Mouse (Mus musculus): ENCODE results near the gene Eps8l1. TPM values are rescaled to one million over a fixed set of nuclear protein-coding genes. Genes with fewer than 3 reads are reported as not detected.

The Eps8l1 gene
- total and polyA plus RNA-seq, 2 experiments from 2014 or later = 3.9 to 7.4 TPM

- Histone ChIP-seq H3K9me3 (ENCODE audit: low read length) (no peaks in the 10 kb centered on the region), H3K9ac (replicated peaks; ENCODE audit: low read length, poor library complexity, severe bottlenecking) (no peak overlapping the region), H3K27ac (ENCODE audit: low read depth, low read length) (no peak overlapping the region), H3K27me3 (ENCODE audit: insufficient read depth, low read length) (no peaks in the 10 kb centered on the region), H3K4me3 (ENCODE audit: low read depth, low read length) (no peak overlapping the region), H3K36me3 (ENCODE audit: insufficient read depth, low read length) (peaks cover 14% of the 10 kb centered on the region), H3K4me2 (ENCODE audit: low read depth, low read length, poor library complexity, severe bottlenecking) (no peak overlapping the region), H3K4me1 (ENCODE audit: insufficient read depth, low read length) (no peaks in the 10 kb centered on the region; the same call in 1 of the 2 replicates)
- DNase-seq (ENCODE audit: low spot score) (no peak), ATAC-seq (ENCODE audit: low FRiP score) (no peak)
- TF ChIP-seq CTCF (IDR thresholded peaks at IDR 0.05) = peak; percentile 44
- WGBS = 4% methylated on average over 1 of the region's 1 CpGs
Measured at GRCm38 (mm10) chr7:4447138-4447537, 13.3 kb upstream of the Eps8l1 start.

GRCm38 (mm10) chr7:4448439-4448838 lies 12.0 kb upstream of the Eps8l1 start:
- Histone ChIP-seq H3K27ac (ENCODE audit: low read depth, low read length) (no peak overlapping the region), H3K4me2 (ENCODE audit: low read depth, low read length, poor library complexity, severe bottlenecking) (no peak overlapping the region), H3K27me3 (ENCODE audit: insufficient read depth, low read length) (no peaks in the 10 kb centered on the region), H3K9me3 (ENCODE audit: low read length) (no peaks in the 10 kb centered on the region), H3K4me3 (ENCODE audit: low read depth, low read length) (no peak overlapping the region), H3K4me1 (ENCODE audit: insufficient read depth, low read length) (no peaks in the 10 kb centered on the region; the same call in 1 of the 2 replicates), H3K9ac (replicated peaks; ENCODE audit: low read length, poor library complexity, severe bottlenecking) (no peak overlapping the region), H3K36me3 (ENCODE audit: insufficient read depth, low read length) (peaks cover 2% of the 10 kb centered on the region)
- no peak for ATAC-seq (ENCODE audit: low FRiP score)
- DNase-seq (ENCODE audit: low spot score) = no peak
- 88% methylated on average over 3 of the region's 3 CpGs for WGBS
- TF ChIP-seq CTCF (IDR thresholded peaks at IDR 0.05) = no peak

- Histone ChIP-seq H3K4me2 (ENCODE audit: low read depth, low read length, poor library complexity, severe bottlenecking) (no peak overlapping the region), H3K4me3 (ENCODE audit: low read depth, low read length) (no peak overlapping the region), H3K27me3 (ENCODE audit: insufficient read depth, low read length) (no peaks in the 10 kb centered on the region), H3K9ac (replicated peaks; ENCODE audit: low read length, poor library complexity, severe bottlenecking) (no peak overlapping the region), H3K36me3 (ENCODE audit: insufficient read depth, low read length) (no peaks in the 10 kb centered on the region), H3K4me1 (ENCODE audit: insufficient read depth, low read length) (no peaks in the 10 kb centered on the region; the same call in 1 of the 2 replicates), H3K27ac (ENCODE audit: low read depth, low read length) (no peak overlapping the region), H3K9me3 (ENCODE audit: low read length) (no peaks in the 10 kb centered on the region)
- no peak for TF ChIP-seq CTCF (IDR thresholded peaks at IDR 0.05)
- no peak for ATAC-seq (ENCODE audit: low FRiP score)
- no peak for DNase-seq (ENCODE audit: low spot score)
- whole genome bisulfite sequencing = 4% methylated on average over 2 of the region's 2 CpGs
Measured at GRCm38 (mm10) chr7:4449211-4449610, 11.3 kb upstream of the Eps8l1 start.

- Histone ChIP-seq H3K9me3 (ENCODE audit: low read length) (no peaks in the 10 kb centered on the region), H3K4me1 (ENCODE audit: insufficient read depth, low read length) (no peaks in the 10 kb centered on the region), H3K27me3 (ENCODE audit: insufficient read depth, low read length) (no peaks in the 10 kb centered on the region), H3K4me3 (ENCODE audit: low read depth, low read length) (no peak overlapping the region), H3K4me2 (ENCODE audit: low read depth, low read length, poor library complexity, severe bottlenecking) (no peak overlapping the region), H3K36me3 (ENCODE audit: insufficient read depth, low read length) (no peaks in the 10 kb centered on the region), H3K9ac (replicated peaks; ENCODE audit: low read length, poor library complexity, severe bottlenecking) (no peak overlapping the region), H3K27ac (ENCODE audit: low read depth, low read length) (no peak overlapping the region)
- 37% methylated on average over 4 of the region's 4 CpGs for WGBS
- DNase-seq (ENCODE audit: low spot score) = no peak
- no peak for TF ChIP-seq CTCF (IDR thresholded peaks at IDR 0.05)
- ATAC-seq (ENCODE audit: low FRiP score) = no peak
Measured at GRCm38 (mm10) chr7:4452644-4453043, 7.8 kb upstream of the Eps8l1 start.

- no peak for TF ChIP-seq CTCF (IDR thresholded peaks at IDR 0.05)
- ATAC-seq (ENCODE audit: low FRiP score) (no peak), DNase-seq (ENCODE audit: low spot score) (no peak)
- Histone ChIP-seq H3K36me3 (ENCODE audit: insufficient read depth, low read length) (no peaks in the 10 kb centered on the region), H3K9ac (replicated peaks; ENCODE audit: low read length, poor library complexity, severe bottlenecking) (no peak overlapping the region), H3K4me3 (ENCODE audit: low read depth, low read length) (no peak overlapping the region), H3K27ac (ENCODE audit: low read depth, low read length) (no peak overlapping the region), H3K27me3 (ENCODE audit: insufficient read depth, low read length) (no peaks in the 10 kb centered on the region), H3K9me3 (ENCODE audit: low read length) (no peaks in the 10 kb centered on the region), H3K4me2 (ENCODE audit: low read depth, low read length, poor library complexity, severe bottlenecking) (no peak overlapping the region), H3K4me1 (ENCODE audit: insufficient read depth, low read length) (no peaks in the 10 kb centered on the region)
- 15% methylated on average over 11 of the region's 12 CpGs for WGBS
Measured at GRCm38 (mm10) chr7:4464194-4464824, 3.8 kb downstream of the Eps8l1 start.

GRCm38 (mm10) chr7:4467801-4468200 lies 7.3 kb downstream of the Eps8l1 start:
- Histone ChIP-seq H3K27me3 (ENCODE audit: insufficient read depth, low read length) (peaks cover 8% of the 10 kb centered on the region; the same call in 1 of the 2 replicates), H3K9me3 (ENCODE audit: low read length) (no peaks in the 10 kb centered on the region), H3K9ac (replicated peaks; ENCODE audit: low read length, poor library complexity, severe bottlenecking) (no peak overlapping the region), H3K4me3 (ENCODE audit: low read depth, low read length) (no peak overlapping the region), H3K4me1 (ENCODE audit: insufficient read depth, low read length) (no peaks in the 10 kb centered on the region), H3K36me3 (ENCODE audit: insufficient read depth, low read length) (no peaks in the 10 kb centered on the region), H3K4me2 (ENCODE audit: low read depth, low read length, poor library complexity, severe bottlenecking) (no peak overlapping the region), H3K27ac (ENCODE audit: low read depth, low read length) (no peak overlapping the region)
- no peak for ATAC-seq (ENCODE audit: low FRiP score)
- WGBS = 73% methylated on average over 3 of the region's 3 CpGs
- no peak for DNase-seq (ENCODE audit: low spot score)
- no peak for TF ChIP-seq CTCF (IDR thresholded peaks at IDR 0.05)
